Mouse (Mus musculus) olfactory bulb, adult 2 months (tissue): ENCODE data around the gene Pip.

ENCODE experiments used
- CTCF ChIP-seq: fragments of 200-500 bp; IDR thresholded peaks from 2 replicates; pipeline ENCODE4 v1.5.1; 2012; ENCODE audit warnings: low read depth, mild to moderate bottlenecking, low read length, moderate library complexity; ENCODE audit not compliant: insufficient read depth
- POLR2A ChIP-seq: fragments of 200-500 bp; IDR thresholded peaks from 2 replicates; pipeline ENCODE4 v1.6.1; 2012; ENCODE audit warnings: mild to moderate bottlenecking, low read depth, low read length, moderate library complexity; ENCODE audit not compliant: insufficient read depth

GRCm38 (mm10) chr6:41864038-41864437 is 16.7 kb downstream of the Pip start:
- TF ChIP-seq CTCF (no peak), POLR2A (no peak)
